Mouse (Mus musculus): Measurements from ENCODE around the gene Hivep3.

Gene Hivep3

DNA sequence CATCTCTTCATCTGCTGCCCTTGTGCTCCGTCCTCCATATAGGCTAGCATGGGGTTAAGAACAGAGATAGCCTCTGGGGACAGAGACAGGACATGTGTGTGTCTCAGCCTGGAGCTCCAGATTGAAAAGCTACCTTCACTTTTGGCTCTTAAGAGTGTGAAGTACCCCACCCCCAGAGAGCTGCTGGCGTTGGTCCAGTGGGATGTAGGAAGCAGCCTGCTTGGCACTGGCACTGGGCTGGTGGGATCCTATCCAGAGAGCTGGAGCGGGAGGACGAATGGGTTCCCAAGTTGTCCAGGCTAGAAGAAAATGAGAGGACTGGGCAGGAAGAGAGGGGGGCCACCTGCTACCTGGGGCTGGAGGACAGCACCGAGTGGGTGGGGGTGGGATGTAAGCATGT, 284.8 kb downstream of the Hivep3 start:
- no peak for DNase-seq (ENCODE audit: extremely low spot score)

DNA sequence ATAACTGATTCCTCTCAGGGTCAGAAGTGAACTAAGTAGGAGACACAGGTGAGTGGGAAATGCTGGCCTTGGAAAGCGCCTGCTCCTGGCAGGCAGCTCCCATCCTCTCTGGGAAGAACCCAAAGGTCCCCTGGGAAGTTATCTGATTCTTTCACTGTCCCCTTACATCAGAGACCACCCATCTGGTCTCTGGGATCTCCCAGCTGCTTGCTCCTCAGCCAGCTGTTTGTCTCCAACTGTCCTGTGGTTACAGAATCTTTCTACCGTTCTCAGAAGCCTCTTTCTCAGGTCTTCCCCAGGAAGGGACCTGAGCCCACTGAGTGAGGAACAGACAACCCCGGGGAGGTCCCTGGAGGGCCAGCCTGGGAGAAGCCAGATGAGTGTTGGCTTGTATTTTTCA, 288.8 kb downstream of the Hivep3 start:
- DNase-seq (ENCODE audit: extremely low spot score): no peak

DNA sequence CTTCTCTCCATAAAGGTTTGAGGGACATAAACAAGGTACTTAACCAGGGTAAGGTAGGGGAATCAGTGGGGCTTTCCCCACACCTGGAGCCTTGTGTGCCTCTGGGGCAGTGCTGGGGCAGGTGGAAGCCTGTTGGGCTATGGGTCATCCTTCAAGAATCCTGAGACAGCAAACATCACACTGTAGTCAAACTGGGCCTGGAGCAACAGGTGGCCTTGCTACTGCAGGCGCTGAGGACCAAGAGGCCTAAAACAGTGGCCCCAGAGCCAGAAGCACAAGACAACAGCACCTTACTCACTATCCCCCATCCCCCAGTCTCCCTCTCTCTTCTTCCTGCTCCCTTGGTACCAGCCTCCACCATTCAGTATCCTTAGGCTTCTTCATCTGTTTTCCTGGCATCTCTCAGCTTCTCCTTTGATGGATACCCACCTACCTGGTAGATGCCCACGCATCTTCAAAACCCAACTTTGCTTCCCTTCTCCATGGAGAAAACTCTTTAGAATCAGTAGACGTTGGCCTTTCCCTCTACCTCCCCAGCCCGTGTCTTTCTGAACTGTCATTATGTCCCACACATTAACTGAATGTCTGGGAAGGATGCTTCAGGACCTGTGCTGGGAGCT, 289.7 kb downstream of the Hivep3 start:
- no peak for DNase-seq (ENCODE audit: extremely low spot score)

DNA sequence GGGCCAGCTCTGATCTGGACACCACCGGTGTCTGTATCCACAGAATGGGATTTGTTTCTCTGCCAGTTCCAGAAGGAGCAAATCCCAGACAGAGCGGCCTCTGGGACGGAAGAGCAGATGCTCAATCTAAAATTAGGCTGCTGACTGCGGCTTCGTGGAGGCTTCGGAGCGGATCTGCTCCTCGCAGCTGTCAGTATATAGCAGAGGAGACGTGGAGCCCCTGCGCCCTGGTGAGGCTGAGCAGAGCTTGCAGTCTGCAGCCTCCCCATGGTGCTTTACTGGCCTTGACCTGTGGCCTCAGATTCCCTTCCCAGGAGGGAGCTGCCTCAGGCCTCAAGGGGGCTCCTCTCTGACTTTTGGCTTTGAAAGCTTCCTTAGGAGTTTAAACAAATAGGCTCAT, 290.5 kb downstream of the Hivep3 start:
- no peak for DNase-seq (ENCODE audit: extremely low spot score)

DNA sequence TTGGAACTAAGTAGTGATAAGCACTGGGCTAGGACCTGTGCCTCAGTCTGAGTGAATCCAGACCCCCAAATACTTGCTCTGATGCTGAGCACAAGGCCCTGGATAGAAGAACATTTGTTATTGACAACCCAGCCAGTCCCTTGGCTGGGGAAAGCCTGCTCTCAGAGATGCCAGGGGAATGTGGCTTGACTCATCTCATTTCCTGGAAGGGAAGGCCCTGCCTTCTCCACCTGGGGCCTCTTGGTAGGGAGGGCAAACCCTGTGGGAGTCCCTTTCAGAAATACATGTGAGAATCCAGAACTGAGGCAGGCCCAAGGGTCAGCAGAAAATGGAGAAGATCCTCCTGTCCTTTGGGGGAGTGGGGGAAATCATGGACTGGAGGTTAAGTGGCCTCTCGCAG, 294.1 kb downstream of the Hivep3 start:
- no peak for DNase-seq (ENCODE audit: extremely low spot score)

DNA sequence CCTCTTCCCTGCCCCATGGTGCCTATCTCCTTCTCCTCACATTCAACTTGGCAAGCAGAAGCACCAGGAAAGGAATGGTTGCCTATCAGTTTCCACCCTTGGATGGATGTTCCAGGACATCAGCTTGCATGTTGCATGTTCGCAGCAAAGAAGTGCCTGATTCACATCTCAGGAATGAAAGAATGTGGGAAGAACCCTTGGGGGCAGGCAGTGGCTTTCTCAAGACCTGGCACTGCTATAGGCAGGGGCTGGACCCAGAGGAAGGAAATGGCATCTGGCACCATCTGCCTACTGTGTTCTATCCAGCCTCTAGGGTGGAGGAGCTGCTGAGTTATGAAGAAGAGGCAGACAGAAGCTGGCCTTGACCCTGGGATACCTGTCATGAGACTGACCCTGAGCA, 296.4 kb downstream of the Hivep3 start:
- DNase-seq (ENCODE audit: extremely low spot score): no peak

DNA sequence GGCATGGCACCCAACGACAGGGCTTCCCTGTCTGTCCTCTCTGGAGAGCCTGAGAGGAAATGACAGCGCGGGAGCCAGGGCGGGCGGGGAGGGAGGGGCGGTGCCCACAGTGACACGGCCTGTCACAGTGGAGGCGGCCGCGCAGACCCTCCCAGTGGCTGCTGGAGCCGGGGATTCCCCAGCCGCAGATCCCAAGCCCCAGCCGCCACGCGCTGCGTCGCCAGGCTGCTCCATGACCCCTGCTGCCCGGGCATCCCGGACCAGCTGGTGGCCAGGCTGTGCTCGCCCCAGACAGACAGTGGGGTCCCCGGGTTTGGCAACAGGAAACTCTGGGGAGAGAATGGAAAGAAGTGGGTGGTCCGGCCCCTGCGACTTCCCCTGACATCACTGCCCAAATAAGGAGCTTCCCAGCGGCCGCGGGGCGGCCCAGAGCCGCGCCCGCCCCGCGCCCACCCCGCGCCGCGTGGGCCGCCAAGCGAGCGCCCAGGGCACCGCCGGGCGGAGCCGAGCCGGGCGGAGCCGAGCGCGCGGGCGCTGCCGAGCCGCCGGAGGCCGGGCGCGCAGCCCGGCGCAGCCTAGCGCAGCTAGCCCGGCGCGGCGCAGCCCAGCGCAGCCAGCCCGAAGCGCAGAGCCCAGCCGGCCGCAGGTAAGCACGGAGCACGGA, 298.9 kb downstream of the Hivep3 start:
- DNase-seq (ENCODE audit: extremely low spot score): peak; percentile 64

DNA sequence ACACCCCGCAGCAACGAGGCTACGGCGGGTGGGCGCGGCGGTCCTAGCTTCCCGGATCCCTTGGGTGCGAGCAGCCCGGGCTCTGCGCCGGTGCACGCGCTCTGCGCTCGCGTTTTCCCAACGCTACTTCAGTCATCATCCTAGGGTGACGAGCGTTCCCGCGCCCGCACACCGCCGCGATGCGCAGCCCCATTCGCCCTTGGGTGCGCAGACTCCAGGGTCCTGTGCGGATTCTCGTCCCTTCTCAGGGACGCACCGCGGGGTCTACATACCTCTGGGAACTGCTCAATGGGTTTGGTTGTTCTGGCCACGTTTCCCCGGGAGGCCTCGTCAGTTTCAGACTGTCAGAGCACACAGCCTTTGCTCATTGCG, 299.4 kb downstream of the Hivep3 start:
- DNase-seq (ENCODE audit: extremely low spot score): peak; percentile 22

DNA sequence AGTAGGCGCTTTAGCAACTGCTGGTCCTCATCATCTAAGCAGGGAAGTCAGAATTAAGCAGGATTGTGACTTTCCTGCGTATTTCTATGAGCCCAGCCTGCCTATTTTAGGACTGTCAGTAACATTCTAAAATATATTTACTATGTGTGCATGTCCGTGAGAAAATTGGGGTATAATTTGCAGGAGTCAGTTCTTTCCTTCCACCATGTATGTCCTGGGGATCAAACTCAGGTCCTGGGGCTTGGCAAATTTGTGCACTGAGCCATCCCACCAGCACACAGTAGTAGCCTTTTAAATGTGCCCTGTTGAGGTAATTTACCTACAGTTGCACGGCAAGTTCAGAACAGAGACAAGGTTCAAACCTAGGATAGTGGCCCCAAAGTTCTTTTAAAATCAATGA, 302.7 kb downstream of the Hivep3 start:
- no peak for DNase-seq (ENCODE audit: extremely low spot score)

DNA sequence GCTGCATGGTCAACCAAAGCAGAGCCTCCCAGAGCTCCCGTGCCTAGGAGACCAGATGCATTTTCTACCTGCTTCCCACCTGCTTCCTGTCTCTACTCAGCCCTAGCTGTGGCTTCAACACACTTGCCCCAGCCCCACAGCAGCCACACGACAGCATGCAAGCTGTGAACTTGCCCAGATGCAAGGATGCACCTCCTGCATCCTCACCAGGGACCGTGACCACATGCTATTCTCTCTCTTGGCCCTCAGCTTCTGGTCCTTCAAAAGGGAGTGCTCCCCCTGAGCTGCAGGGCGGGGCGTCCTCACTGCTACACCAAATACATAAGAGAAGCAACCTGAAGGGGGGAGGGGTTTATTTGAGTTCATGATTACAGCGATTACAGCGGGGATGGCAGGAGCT, 303.4 kb downstream of the Hivep3 start:
- DNase-seq (ENCODE audit: extremely low spot score): no peak

DNA sequence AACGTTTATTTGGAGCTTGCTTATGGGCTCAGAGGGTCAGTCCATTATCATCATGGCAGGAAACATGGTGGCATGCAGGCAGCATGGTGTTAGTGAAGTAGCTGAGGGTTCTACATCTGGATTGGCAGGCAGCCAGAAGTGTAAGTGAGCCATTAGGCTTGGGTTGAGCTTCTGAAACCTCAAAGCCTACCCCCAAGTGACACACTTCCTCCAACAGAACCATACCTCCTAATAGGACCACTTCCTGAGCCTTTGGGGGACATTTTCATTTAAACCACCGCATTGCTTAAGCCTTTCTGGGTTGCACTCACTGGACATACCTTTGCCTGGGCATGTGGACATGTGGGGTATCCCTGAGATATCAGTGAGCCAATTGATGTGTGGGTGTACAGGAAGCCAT, 307.9 kb downstream of the Hivep3 start:
- no peak for DNase-seq (ENCODE audit: extremely low spot score)

DNA sequence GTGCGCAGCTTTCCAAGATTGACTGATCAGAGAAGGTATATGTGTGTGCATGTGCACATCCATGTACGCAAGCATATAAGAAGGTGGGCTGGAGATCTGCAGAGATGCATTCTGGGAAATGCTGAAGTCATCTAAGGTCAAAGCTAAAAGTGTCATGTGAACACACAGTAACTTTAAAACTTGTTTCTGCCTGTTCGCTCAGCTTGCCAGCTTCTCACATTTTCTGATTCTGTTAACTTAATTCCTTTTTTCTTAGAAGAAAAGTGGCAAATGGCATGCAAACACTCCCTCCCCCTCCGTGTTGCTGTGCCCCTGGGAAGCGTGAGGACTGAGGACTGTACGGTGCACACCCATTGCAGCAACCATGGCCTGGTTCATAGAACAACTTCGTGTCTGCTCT, 308.9 kb downstream of the Hivep3 start:
- DNase-seq (ENCODE audit: extremely low spot score): no peak

DNA sequence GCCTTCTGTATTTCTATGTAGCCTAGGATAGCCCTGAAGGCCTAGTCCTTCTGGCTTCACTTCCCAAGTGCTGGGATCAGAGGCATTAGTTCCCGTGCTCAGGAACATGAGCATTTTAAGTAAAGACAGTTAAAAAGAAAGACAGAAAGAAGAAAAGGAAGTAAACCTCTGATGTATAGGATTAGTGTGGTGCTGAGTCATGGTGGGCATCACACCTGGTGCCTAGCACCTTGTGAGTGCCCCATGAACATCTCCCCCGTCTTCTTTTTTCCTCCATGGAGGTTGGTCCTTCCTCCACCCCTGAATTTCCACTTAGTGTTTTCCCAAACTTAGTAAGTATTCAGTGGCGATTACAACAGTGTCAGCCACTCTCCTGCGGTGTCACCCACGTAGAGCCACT, 311.0 kb downstream of the Hivep3 start:
- no peak for DNase-seq (ENCODE audit: extremely low spot score)

DNA sequence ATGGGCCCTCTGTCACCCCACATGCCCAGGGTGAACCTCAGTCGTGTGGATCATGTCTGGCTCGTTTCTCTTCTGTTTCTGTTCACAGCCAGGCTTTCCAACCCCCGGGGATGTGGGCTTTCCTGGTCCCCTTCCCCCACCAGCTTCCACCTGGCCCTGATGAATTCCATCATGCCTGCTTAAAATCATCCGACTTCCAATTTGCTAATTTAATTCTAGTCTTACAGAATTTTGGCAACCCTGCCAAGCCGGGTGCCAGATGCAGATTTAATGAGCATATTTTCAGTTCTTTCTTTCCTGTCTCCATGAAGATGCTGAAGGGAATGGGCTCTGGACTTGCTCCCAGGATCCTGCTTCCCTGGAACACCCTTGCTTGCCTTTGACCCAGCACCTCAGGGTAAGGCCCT, 311.6 kb downstream of the Hivep3 start:
- no peak for DNase-seq (ENCODE audit: extremely low spot score)

DNA sequence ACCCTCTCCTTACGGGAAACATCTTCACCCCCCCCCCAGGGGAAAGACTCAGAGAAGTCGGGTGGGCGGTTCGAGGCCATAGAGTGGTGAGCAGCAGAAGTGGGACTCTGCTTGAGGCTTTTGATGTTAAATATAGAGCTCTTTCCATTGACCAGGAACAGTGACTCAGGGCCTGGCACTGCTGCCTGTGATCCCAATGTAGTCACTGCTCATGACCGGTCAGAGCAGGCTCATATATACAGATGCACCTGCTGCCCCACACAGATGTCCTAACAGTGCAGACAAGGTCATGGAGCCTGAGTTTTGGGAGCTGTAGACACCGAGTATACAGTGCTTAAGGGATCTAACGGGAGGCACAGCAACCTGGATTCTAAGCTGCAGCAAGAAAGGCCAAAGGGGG, 312.3 kb downstream of the Hivep3 start:
- DNase-seq (ENCODE audit: extremely low spot score): no peak

DNA sequence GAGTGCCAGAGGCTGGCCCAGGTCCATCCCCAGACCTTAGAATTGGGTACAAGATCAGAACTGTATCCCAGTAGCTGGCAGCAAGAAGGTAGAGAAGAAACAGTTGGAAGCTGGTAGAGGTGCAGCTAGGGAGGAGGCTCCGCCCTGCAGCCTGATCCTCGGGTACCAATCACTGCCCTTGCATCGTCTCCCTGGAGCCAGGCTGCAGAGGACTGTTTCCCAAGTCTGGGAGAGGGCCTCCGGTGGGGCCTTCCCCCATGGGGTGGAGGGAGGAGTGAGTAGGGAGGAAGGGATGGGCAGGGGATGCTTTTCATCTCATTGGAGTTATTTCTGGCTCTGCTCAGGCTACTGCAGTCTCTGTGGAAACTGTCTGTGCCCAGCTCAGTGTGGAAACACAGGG, 313.5 kb downstream of the Hivep3 start:
- DNase-seq (ENCODE audit: extremely low spot score): no peak

DNA sequence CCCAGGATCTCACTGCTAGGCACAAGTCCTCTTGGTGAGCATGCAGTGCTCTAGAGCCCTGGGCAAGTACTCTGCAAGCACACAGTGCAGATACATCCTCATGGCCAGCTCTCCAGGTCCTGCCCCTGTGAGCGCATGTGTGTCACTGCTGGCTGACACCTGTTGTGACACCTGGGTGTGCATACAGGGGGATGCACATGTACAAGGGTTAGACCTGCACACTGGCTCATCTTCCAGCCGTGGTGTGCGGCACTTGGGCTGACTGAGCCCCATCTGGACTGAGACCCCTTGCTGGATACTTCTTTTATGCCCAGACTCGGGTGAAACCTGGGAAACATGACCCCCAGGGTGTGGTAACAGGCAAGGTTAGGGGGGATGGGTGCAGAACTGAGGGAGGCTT, 314.7 kb downstream of the Hivep3 start:
- no peak for DNase-seq (ENCODE audit: extremely low spot score)

DNA sequence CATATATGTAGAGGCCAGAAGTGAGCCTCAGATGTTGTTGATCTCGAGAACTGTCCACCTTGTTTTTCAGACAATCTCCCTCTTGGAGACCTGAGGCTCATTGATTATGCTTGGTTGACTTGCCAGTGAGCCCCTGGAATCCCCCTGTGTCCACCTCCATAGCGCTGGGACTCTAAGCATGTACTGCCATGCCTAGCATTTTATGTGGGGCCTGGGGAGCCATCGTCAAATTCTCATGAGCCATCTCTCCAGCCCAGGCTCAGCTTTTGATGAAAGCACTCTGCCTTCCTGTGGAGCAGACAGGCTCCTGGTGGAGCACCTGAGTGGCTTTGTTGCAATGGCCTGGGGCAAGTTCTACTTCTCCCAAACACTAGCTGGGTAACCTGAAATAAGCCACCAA, 316.3 kb downstream of the Hivep3 start:
- no peak for DNase-seq (ENCODE audit: extremely low spot score)

DNA sequence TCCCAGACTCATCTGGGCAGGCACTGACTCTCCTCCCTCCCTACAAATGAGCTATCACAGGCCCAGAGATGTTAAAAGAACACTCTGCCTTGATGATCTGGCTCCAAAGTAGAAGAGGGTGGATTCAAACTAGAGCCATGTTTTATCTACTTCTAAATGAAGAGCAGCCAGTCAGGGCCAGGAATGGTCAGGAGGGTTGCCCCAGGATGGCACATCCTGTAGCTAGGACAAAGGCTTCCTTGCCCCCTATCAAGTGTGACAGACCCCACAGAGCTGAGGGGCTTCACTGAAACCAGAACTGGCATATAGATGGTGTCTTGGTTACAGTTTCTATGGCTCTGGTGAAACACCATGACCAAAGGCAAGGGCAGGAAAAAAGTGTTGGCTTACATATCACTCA, 318.9 kb downstream of the Hivep3 start:
- no peak for DNase-seq (ENCODE audit: extremely low spot score)

DNA sequence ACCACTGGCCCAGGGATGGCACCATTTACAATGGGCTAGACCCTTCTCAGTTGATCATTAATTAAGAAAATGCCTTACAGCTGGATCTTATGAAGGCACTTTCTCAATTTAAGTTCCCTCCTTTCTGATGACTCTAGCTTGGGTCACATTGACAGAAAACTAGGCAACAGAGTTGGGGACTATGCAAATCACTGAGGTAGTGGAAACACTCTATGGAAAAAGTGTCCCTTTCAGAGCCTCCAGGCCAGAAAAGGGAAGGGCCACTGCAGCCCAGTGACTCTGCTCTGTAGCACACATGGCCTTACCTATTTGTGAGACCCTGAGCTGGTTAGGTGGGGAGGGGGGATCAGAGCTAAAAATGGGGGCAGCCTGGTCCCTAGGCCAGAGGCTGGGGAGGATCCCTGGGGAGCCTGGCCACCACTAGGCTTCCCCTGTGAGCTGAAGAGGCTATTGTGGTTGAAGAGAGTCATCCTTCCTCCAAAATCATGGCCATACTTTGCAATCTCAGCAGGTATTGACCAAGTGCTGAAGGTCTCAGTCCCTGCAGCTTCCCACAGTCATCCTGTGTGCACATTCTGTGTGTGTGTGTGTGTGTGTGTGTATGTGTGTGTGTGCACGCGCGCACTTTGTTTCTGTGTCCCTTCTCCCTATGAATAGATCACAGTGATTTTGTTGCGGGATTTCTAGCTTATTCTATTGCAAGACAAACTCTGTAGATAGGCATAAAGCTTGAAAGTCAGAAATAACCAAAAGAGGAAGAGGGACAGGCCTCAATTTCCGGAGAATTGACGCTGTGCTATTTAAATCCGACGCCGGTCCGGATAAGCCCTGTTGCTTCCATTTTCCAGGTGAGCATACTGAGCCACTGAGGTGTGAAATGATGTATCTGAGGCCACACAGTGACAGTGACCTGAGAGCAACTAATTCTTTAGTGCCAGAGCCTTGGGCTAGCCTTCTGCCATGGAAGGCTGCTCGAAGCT, 319.7 kb downstream of the Hivep3 start:
- no peak for DNase-seq (ENCODE audit: extremely low spot score)

DNA sequence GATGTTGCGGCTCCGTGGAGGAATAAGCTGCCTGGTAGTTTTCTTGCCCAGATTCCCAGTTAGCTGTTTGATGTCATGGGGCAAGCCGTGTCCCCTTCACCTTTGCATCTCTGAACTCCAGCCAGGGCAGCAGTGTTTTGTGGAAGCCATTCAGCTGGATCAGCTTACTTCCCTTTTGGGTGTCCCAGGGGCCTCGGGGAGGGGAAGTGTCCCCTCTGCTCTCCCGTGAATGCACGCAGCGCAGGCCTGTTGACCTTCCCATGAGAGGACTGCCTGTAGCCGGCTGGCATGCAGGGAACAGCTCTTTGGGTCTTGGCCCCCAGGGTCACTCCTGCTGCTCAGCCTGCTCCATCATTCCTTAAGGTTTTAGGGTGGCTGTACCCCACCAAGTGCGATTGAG, 320.6 kb downstream of the Hivep3 start:
- DNase-seq (ENCODE audit: extremely low spot score): no peak

DNA sequence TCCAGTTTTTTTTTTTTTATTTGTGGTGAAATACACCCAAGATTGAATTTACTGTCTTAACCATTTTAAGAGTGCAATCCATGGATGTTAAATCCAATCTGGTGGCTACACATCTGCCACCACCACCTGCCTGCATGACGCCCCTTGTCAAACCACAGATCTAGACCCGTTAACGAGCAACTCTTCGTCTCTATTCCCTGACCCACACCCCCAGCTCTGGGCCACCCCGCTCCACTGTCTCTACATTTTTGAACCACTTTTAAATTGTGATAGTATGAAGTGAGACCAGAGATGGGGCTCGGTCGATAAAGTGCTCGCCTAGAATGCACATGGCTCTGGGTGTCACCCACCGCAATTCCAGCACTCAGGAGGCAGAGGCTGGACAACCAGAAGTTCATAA, 322.9 kb downstream of the Hivep3 start:
- DNase-seq (ENCODE audit: extremely low spot score): no peak

DNA sequence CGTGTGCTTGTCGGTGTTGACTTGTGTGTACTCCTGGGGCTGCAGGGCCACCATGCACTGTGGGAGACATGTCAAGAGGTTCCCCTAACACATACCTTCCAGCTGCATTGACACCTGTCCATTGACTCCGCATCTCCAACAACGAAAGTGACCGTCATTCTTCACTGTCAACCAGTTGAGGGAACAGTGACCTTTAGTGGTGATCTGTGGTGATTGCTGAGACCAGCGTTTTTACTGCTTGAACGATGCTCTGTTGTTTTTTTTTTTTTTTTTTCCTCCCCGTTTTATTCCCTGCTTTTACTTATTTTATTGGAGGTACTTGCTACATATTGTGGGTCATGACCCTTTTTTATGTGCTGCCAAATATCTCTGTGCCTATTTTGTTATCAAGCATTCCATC, 323.9 kb downstream of the Hivep3 start:
- DNase-seq (ENCODE audit: extremely low spot score): no peak
